Mouse (Mus musculus): ENCODE results near the gene 1700023F06Rik. TPM values are rescaled to one million over a fixed set of nuclear protein-coding genes. Genes with fewer than 3 reads are reported as not detected.

Gene 1700023F06Rik
- polyA plus RNA-seq, 1 experiment from 2014 or later, result 1.2 TPM

DNA sequence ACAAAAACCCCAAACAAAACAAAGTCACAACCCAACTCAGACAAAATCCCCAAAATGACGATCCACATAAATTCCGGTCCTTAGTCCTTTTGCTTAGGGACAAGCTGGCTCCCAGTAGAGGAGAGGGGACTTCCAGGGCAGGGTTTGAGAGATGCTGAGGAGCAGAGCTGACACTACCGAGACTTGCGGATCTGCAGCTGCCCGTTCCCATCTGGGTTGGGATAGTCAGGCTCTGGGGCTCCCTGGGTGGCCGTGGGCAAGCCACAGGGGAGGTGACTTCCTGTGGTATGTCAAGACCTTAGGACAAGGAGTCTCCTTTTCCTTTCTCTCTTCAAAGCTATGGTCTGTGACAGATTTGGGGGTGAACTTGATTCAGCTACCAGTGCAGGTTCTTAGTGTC, 28.1 kb upstream of the 1700023F06Rik start:
- Histone ChIP-seq H3K9ac (no peak overlapping the region), H3K4me3 (ENCODE audit: low read depth, low read length) (no peak overlapping the region), H3K27me3 (ENCODE audit: insufficient read depth, low read length) (no peaks in the 10 kb centered on the region), H3K4me2 (no peak overlapping the region), H3K4me1 (ENCODE audit: insufficient read depth) (no peaks in the 10 kb centered on the region), H3K9me3 (ENCODE audit: low read depth, low read length) (no peaks in the 10 kb centered on the region), H3K27ac (ENCODE audit: low read depth) (peak overlapping the region; percentile 42; the same call in 1 of the 2 replicates), H3K36me3 (ENCODE audit: insufficient read depth) (peaks cover 43% of the 10 kb centered on the region)
- DNase-seq (no peak), ATAC-seq (ENCODE audit: insufficient read depth) (no peak)
- 64% methylated on average over 6 of the region's 6 CpGs for WGBS
- no peak for TF ChIP-seq CTCF (IDR thresholded peaks at IDR 0.05; ENCODE audit: low read depth)

- no peak for TF ChIP-seq CTCF (IDR thresholded peaks at IDR 0.05; ENCODE audit: low read depth)
- Histone ChIP-seq H3K36me3 (ENCODE audit: insufficient read depth) (peaks cover 49% of the 10 kb centered on the region), H3K4me2 (no peak overlapping the region), H3K27ac (ENCODE audit: low read depth) (no peak overlapping the region), H3K4me3 (ENCODE audit: low read depth, low read length) (no peak overlapping the region), H3K9me3 (ENCODE audit: low read depth, low read length) (no peaks in the 10 kb centered on the region), H3K9ac (no peak overlapping the region; the same call in 1 of the 2 replicates), H3K27me3 (ENCODE audit: insufficient read depth, low read length) (no peaks in the 10 kb centered on the region), H3K4me1 (ENCODE audit: insufficient read depth) (no peaks in the 10 kb centered on the region)
- peak; percentile 47; the same call in 1 of the 2 replicates for ATAC-seq (ENCODE audit: insufficient read depth)
- WGBS, result 41% methylated on average over 11 of the region's 11 CpGs
- peak; percentile 65 for DNase-seq
These were observed 27.3 kb upstream of the 1700023F06Rik start for GRCm38 (mm10) chr11:103235702-103236101.

GRCm38 (mm10) chr11:103234447-103234846, 26.1 kb upstream of the 1700023F06Rik start:
- Histone ChIP-seq H3K27ac (ENCODE audit: low read depth) (no peak overlapping the region), H3K27me3 (ENCODE audit: insufficient read depth, low read length) (no peaks in the 10 kb centered on the region), H3K4me3 (ENCODE audit: low read depth, low read length) (no peak overlapping the region), H3K9ac (no peak overlapping the region), H3K4me2 (no peak overlapping the region), H3K4me1 (ENCODE audit: insufficient read depth) (no peaks in the 10 kb centered on the region), H3K9me3 (ENCODE audit: low read depth, low read length) (no peaks in the 10 kb centered on the region), H3K36me3 (ENCODE audit: insufficient read depth) (peaks cover 52% of the 10 kb centered on the region)
- TF ChIP-seq CTCF (IDR thresholded peaks at IDR 0.05; ENCODE audit: low read depth), result no peak
- no peak for ATAC-seq (ENCODE audit: insufficient read depth)
- no peak for DNase-seq
- WGBS, result 44% methylated on average over 1 of the region's 1 CpGs

DNA sequence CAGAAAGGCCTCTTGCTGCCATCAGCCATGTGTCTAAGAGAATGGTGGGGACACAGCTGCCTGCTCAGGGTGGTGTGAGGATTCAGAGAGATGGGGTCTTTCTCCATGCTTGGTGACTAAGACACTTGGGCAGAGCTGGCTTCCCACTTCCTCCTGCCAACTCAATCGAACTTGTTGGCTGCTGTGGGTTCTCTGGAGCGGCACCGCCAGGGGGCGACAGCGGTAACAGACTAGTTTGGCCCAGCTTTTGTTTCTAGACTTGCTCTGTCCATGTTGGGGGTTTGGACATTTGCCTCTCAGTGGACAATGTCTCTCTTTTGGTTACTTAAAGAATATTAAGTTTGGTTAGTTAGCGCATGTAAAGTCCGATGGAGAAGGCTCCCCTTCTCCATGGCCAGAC, 24.6 kb upstream of the 1700023F06Rik start:
- 26% methylated on average over 7 of the region's 7 CpGs for WGBS
- H3K36me3 ChIP-seq (ENCODE audit: insufficient read depth), result peaks cover 45% of the 10 kb centered on the region

DNA sequence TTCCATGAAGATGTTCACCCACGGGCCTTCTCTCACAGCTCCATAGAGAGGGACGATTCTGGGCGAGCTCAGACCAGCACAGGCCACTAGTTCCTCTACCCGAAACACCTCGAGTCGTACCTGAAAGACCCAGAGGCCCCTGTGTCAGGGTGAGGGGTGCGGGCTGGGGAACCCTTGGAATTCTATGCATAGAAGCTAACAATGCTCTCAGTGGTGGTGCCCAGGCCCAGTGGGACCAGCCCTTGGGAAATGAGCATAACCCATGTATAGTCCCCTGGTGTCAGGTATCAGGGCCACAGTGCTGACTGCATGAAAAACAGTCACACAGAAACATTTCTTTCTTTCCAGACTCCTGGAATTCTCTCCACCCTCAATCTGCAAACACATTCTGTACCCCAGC, 23.0 kb upstream of the 1700023F06Rik start:
- WGBS, result 92% methylated on average over 7 of the region's 7 CpGs
- Histone ChIP-seq H3K4me1 (ENCODE audit: insufficient read depth) (no peaks in the 10 kb centered on the region), H3K36me3 (ENCODE audit: insufficient read depth) (peaks cover 37% of the 10 kb centered on the region), H3K27me3 (ENCODE audit: insufficient read depth, low read length) (no peaks in the 10 kb centered on the region), H3K4me2 (no peak overlapping the region), H3K4me3 (ENCODE audit: low read depth, low read length) (no peak overlapping the region), H3K9ac (no peak overlapping the region), H3K27ac (ENCODE audit: low read depth) (no peak overlapping the region), H3K9me3 (ENCODE audit: low read depth, low read length) (no peaks in the 10 kb centered on the region)
- ATAC-seq (ENCODE audit: insufficient read depth) (no peak), DNase-seq (no peak)
- no peak for TF ChIP-seq CTCF (IDR thresholded peaks at IDR 0.05; ENCODE audit: low read depth)

More for the DNA sequence above, 24.6 kb upstream of the 1700023F06Rik start:
- ATAC-seq (ENCODE audit: insufficient read depth) (no peak), DNase-seq (peak; percentile 90)
- Histone ChIP-seq H3K4me3 (ENCODE audit: low read depth, low read length) (no peak overlapping the region), H3K9ac (no peak overlapping the region), H3K27ac (ENCODE audit: low read depth) (no peak overlapping the region), H3K4me2 (no peak overlapping the region), H3K9me3 (ENCODE audit: low read depth, low read length) (no peaks in the 10 kb centered on the region), H3K4me1 (ENCODE audit: insufficient read depth) (no peaks in the 10 kb centered on the region), H3K27me3 (ENCODE audit: insufficient read depth, low read length) (no peaks in the 10 kb centered on the region)
- peak; percentile 91 for TF ChIP-seq CTCF (IDR thresholded peaks at IDR 0.05; ENCODE audit: low read depth)

DNA sequence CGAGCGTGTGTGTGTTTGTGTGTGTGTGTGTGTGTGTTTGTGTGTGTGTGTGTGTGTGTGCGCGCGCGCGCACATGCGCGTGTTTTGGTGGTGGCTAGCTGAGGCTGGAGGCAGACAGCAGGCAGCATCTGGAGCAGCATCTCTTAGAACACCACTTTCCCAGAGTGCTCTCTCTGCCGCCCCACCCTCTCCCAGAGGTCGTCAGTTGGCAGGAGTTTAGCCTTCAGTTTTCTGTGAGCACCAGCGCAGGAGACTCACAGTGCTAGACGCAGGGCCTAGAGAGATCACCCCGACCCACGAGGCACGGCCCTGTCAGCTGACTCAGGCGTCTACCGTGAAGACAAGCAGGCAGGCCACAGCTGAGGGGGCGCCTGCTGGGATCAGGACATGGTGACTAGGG, 22.3 kb upstream of the 1700023F06Rik start:
- DNase-seq, result no peak
- Histone ChIP-seq H3K4me1 (ENCODE audit: insufficient read depth) (no peaks in the 10 kb centered on the region), H3K36me3 (ENCODE audit: insufficient read depth) (peaks cover 40% of the 10 kb centered on the region), H3K27ac (ENCODE audit: low read depth) (no peak overlapping the region), H3K27me3 (ENCODE audit: insufficient read depth, low read length) (no peaks in the 10 kb centered on the region), H3K4me3 (ENCODE audit: low read depth, low read length) (no peak overlapping the region), H3K9ac (no peak overlapping the region), H3K4me2 (no peak overlapping the region), H3K9me3 (ENCODE audit: low read depth, low read length) (no peaks in the 10 kb centered on the region)
- WGBS, result 85% methylated on average over 19 of the region's 19 CpGs
- ATAC-seq (ENCODE audit: insufficient read depth), result no peak
- no peak for TF ChIP-seq CTCF (IDR thresholded peaks at IDR 0.05; ENCODE audit: low read depth)

GRCm38 (mm10) chr11:103229608-103230007, 21.2 kb upstream of the 1700023F06Rik start:
- no peak overlapping the region for H3K4me2 ChIP-seq
- no peak overlapping the region for H3K9ac ChIP-seq
- WGBS, result 100% methylated on average over 2 of the region's 2 CpGs
- ATAC-seq (ENCODE audit: insufficient read depth), result no peak
- no peaks in the 10 kb centered on the region for H3K4me1 ChIP-seq (ENCODE audit: insufficient read depth)
- H3K36me3 ChIP-seq (ENCODE audit: insufficient read depth), result peaks cover 49% of the 10 kb centered on the region
- no peak overlapping the region for H3K4me3 ChIP-seq (ENCODE audit: low read depth, low read length)
- peak; percentile 30; the same call in 1 of the 2 replicates for TF ChIP-seq CTCF (IDR thresholded peaks at IDR 0.05; ENCODE audit: low read depth)
- no peaks in the 10 kb centered on the region for H3K9me3 ChIP-seq (ENCODE audit: low read depth, low read length)
- H3K27me3 ChIP-seq (ENCODE audit: insufficient read depth, low read length), result no peaks in the 10 kb centered on the region
- H3K27ac ChIP-seq (ENCODE audit: low read depth), result no peak overlapping the region
- no peak for DNase-seq

Data from lung, embryonic 14.5 days (tissue).